Mouse (Mus musculus) thymus, postnatal 25 days (tissue): ENCODE measurements around the gene Myo10.

Source experiments
- DNase-seq: peaks from one replicate; pipeline ENCODE4 v3.0.0; 2022

Myo10 gene

GRCm38 (mm10) chr15:25728501-25728900, 106.2 kb downstream of the Myo10 start:
- DNase-seq: no peak

GRCm38 (mm10) chr15:25731053-25731452, 108.7 kb downstream of the Myo10 start:
- DNase-seq: no peak

GRCm38 (mm10) chr15:25732758-25733428, 110.6 kb downstream of the Myo10 start:
- peak; percentile 33 for DNase-seq

- no peak for DNase-seq
Observed at GRCm38 (mm10) chr15:25733739-25734430, 111.6 kb downstream of the Myo10 start.

GRCm38 (mm10) chr15:25736531-25736930, 114.2 kb downstream of the Myo10 start:
- DNase-seq: no peak

GRCm38 (mm10) chr15:25740271-25740670, 117.9 kb downstream of the Myo10 start:
- no peak for DNase-seq

- no peak for DNase-seq
Observed at GRCm38 (mm10) chr15:25742196-25742595, 119.9 kb downstream of the Myo10 start.

- DNase-seq: no peak
Observed at GRCm38 (mm10) chr15:25751510-25751909, 129.2 kb downstream of the Myo10 start.

- DNase-seq: no peak
Observed at GRCm38 (mm10) chr15:25752597-25752996, 130.3 kb downstream of the Myo10 start.

- no peak for DNase-seq
Observed at GRCm38 (mm10) chr15:25753003-25753402, 130.7 kb downstream of the Myo10 start.

GRCm38 (mm10) chr15:25753878-25754277, 131.6 kb downstream of the Myo10 start:
- no peak for DNase-seq

GRCm38 (mm10) chr15:25754342-25754951, 132.1 kb downstream of the Myo10 start:
- peak; percentile 18 for DNase-seq

- no peak for DNase-seq
Observed at GRCm38 (mm10) chr15:25755536-25755935, 133.2 kb downstream of the Myo10 start.

GRCm38 (mm10) chr15:25756072-25756471, 133.7 kb downstream of the Myo10 start:
- no peak for DNase-seq

GRCm38 (mm10) chr15:25758037-25758436, 135.7 kb downstream of the Myo10 start:
- no peak for DNase-seq

- no peak for DNase-seq
Observed at GRCm38 (mm10) chr15:25758500-25759086, 136.3 kb downstream of the Myo10 start.

- no peak for DNase-seq
Observed at GRCm38 (mm10) chr15:25760304-25760703, 138.0 kb downstream of the Myo10 start.

GRCm38 (mm10) chr15:25761049-25761448, 138.7 kb downstream of the Myo10 start:
- DNase-seq: no peak

- DNase-seq: no peak
Observed at GRCm38 (mm10) chr15:25761800-25762211, 139.5 kb downstream of the Myo10 start.

- no peak for DNase-seq
Observed at GRCm38 (mm10) chr15:25762306-25762705, 140.0 kb downstream of the Myo10 start.

GRCm38 (mm10) chr15:25763106-25763505, 140.8 kb downstream of the Myo10 start:
- no peak for DNase-seq

GRCm38 (mm10) chr15:25764653-25765352, 142.5 kb downstream of the Myo10 start:
- no peak for DNase-seq

GRCm38 (mm10) chr15:25767777-25768176, 145.5 kb downstream of the Myo10 start:
- DNase-seq: no peak
